Mouse (Mus musculus) embryonic facial prominence, embryonic 15.5 days (tissue): ENCODE results near the gene Pop4. TPM values are rescaled to one million over a fixed set of nuclear protein-coding genes. Genes with fewer than 3 reads are reported as not detected.
"Not testable (repeated sequence)": the region's sequence is repeated elsewhere in the genome, so short reads cannot be mapped to it uniquely, and the experiment has no call there.

Source experiments
- ATAC-seq: fragments of 200-750 bp; cut with Nextera tagmentation; 2 replicates; pipeline ENCODE4 v1.8.0; 2017; ENCODE audit warnings: low read depth, moderate TSS enrichment; ENCODE audit not compliant: insufficient number of reproducible peaks, low FRiP score, low TSS enrichment
- H3K27ac ChIP-seq: fragments of 300-500 bp; sonication (generic); replicated peaks from 2 replicates; pipeline ENCODE4 v1.5.1; 2015; ENCODE audit warnings: mild to moderate bottlenecking, inconsistent platforms
- H3K27me3 ChIP-seq: fragments of 300-500 bp; sonication (generic); 2 replicates; pipeline ENCODE4 v1.6.1; 2015; ENCODE audit warnings: inconsistent platforms
- H3K36me3 ChIP-seq: fragments of 300-500 bp; sonication (generic); 2 replicates; pipeline ENCODE4 v1.6.1; 2015; ENCODE audit warnings: mild to moderate bottlenecking, inconsistent platforms
- H3K4me1 ChIP-seq: fragments of 300-500 bp; sonication (generic); 2 replicates; pipeline ENCODE4 v1.6.1; 2015; ENCODE audit warnings: inconsistent platforms
- H3K4me2 ChIP-seq: fragments of 300-500 bp; sonication (generic); replicated peaks from 2 replicates; pipeline ENCODE4 v1.6.1; 2015; ENCODE audit warnings: mild to moderate bottlenecking, inconsistent platforms
- H3K4me3 ChIP-seq: fragments of 300-500 bp; sonication (generic); replicated peaks from 2 replicates; pipeline ENCODE4 v1.5.1; 2015; ENCODE audit warnings: mild to moderate bottlenecking, inconsistent platforms
- H3K9ac ChIP-seq: fragments of 300-500 bp; sonication (generic); 2 replicates; pipeline ENCODE4 v1.6.1; 2015; ENCODE audit warnings: inconsistent platforms
- H3K9me3 ChIP-seq: fragments of 300-500 bp; sonication (generic); replicated peaks from 2 replicates; pipeline ENCODE4 v1.6.1; 2016; ENCODE audit warnings: inconsistent platforms
- WGBS: fragments of 180-500 bp; shearing (Covaris S2); methylation state at CpG from one replicate; pipeline ENCODE4 v1.1.7; 2015; 5-methylcytosine and 5-hydroxymethylcytosine counted together
- polyA plus RNA-seq: library from polyadenylated mRNA; unstranded; fragments of >200 nt; fragmentation: Nextera tagmentation; extraction: Ambion mirVana; gene quantifications from 2 replicates; pipeline ENCODE4 v1.2.1, GENCODE M21; 2015

Gene Pop4
- 51.3 and 56.1 TPM in 2 replicates for polyA plus RNA-seq

DNA sequence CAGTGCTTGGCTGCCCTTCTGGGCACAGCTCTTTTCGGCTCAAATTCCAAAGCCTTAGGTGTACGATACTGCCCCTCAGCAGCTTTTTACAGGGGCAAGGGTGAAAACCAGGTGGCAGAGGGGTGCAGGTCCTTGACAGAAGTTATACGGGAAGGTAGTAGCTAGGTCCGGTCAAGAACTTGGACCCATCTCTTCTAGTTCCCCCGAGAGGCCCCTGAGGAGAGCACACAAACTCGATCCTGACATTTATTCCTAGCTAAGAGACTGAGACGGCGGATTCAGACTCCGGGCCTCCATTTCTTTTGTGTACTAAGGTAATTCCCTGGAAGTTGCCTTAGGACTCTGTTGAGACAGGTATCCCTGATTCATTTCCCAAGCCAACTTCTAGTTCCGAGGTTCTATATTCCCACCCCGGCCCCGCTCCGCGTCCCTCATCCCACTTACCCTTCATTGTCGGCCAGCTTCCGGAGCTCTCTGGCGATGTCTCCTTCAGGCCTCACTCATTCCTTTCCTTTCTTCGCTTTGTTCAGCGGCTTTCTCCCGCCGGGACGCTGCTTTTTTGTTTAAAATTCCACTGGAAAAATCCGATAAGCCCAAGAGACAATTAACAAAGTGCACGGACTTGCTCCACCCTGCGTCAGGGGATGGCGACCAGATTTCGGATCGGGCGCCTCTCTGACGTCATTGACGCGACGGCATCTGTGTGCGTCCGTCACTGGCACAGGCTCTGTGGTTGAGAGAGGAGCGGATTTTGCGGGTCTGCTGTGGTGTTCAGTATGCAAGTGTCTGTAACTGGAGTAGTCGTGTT lies at the start of gene Pop4:
TSS of gene Pop4 (minus strand) at position 721 of the 808 bp plus-strand sequence.
- 0% methylated on average over 38 of the region's 38 CpGs for WGBS
- H3K9me3 ChIP-seq: no peaks in the 10 kb centered on the region

DNA sequence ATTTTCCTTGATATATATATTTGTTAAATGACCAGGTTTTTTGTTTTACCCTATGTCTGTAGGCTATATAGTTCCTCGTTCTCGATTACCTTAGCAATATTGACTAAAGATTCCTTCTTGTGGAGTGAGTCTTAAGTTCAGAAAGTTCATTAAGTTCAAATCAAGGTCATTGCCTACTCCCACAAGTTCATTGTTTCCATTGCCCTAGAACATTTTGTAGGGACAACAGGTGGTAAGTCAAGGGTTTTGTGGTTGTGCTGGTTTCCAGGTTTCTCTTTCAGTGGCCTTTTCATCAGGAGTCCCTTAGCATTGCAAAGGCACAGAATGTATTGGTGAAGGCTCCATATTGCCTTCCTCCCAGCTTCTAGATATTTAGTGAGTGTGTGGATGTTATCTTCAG lies 49.4 kb upstream of the Pop4 start:
- Histone ChIP-seq H3K27me3 (no peaks in the 10 kb centered on the region), H3K27ac (no peak overlapping the region), H3K4me2 (no peak overlapping the region), H3K9ac (no peak overlapping the region), H3K4me3 (no peak overlapping the region), H3K4me1 (no peaks in the 10 kb centered on the region), H3K36me3 (no peaks in the 10 kb centered on the region), H3K9me3 (no peaks in the 10 kb centered on the region)
- no peak for ATAC-seq
- WGBS: 77% methylated on average over 2 of the region's 2 CpGs

More for the DNA sequence above, at the start of gene Pop4:
- Histone ChIP-seq H3K9ac (peak within 1 kb of the TSS; percentile 76), H3K4me3 (peak within 1 kb of the TSS; percentile 84), H3K27me3 (no peaks in the 10 kb centered on the region), H3K4me2 (peak within 1 kb of the TSS; percentile 75), H3K27ac (peak within 1 kb of the TSS; percentile 83), H3K4me1 (peaks cover 13% of the 10 kb centered on the region), H3K36me3 (peaks cover 28% of the 10 kb centered on the region)
- peak; percentile 90 for ATAC-seq

DNA sequence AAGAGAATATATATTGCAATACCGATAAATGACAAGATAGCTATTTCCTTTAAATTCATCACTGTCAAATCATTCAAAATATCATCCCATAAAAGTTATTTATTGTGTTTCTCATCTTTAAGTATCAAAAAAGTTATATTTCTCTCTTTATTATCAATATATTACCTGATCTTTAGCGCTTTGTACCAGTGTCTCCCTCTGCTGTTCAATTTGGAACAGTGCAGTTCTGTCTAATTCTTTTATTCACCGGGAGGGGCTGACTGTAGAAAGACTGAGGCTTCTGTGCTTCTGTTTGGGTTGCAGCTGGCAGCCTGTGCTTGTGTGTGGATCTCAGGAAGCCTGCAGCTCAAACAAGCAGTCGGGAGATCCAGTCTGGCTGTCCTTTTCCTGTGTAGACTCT lies 11.0 kb upstream of the Pop4 start:
- not testable (repeated sequence) for H3K4me3 ChIP-seq, H3K9ac ChIP-seq, H3K4me2 ChIP-seq, H3K36me3 ChIP-seq, H3K27me3 ChIP-seq, H3K27ac ChIP-seq, ATAC-seq, H3K9me3 ChIP-seq, H3K4me1 ChIP-seq
- 26% methylated on average over 4 of the region's 4 CpGs for WGBS

DNA sequence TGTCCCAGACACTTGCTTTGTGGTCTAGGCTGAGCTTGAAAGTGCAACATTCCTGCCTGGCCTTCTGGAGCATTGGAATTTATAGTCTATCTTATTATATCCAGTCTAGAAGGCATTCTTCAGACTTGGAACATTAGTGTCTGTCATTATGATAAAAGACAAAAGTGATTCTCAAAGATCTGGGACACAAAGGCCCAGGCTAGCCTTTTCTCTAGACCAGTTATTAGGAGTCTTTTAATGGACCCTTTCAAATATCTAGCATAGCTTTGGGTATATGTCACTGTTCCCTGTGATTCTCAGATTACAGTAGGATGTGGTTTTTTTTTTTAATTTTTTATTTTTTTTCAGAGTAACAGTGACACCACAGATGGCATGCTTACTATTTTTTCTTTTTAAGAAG lies 1.3 kb upstream of the Pop4 start:
- H3K4me3 ChIP-seq: no peak overlapping the region
- peaks cover 11% of the 10 kb centered on the region for H3K36me3 ChIP-seq
- H3K27me3 ChIP-seq: no peaks in the 10 kb centered on the region
- peaks cover 13% of the 10 kb centered on the region for H3K4me1 ChIP-seq
- H3K27ac ChIP-seq: no peak overlapping the region
- no peak overlapping the region for H3K4me2 ChIP-seq
- ATAC-seq: no peak
- H3K9me3 ChIP-seq: no peaks in the 10 kb centered on the region
- no peak overlapping the region for H3K9ac ChIP-seq

DNA sequence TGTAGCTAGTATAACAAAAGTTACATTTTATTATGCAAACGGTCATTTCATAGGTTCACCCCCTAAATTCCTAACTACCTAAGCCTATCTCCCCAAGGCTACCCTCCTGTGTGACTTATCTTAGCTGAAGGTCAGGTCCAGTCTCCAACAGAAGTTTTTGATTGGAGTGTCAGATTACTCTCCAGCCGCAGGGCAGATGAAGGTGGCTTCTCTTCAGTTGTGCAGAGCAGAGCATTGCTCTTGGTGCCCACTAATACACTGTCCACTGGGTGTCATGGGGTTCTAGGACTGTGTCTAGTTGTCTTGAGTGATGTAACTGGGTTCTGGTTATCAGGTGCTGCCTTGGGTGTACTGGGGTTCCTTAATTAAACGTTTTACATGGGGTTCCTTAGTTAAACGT lies 636 bp upstream of the Pop4 start:
- Histone ChIP-seq H3K36me3 (peaks cover 18% of the 10 kb centered on the region), H3K27ac (no peak overlapping the region), H3K4me3 (peak overlapping the region; percentile 84), H3K9ac (peak overlapping the region; percentile 76; the same call in 1 of the 2 replicates), H3K9me3 (no peaks in the 10 kb centered on the region), H3K4me2 (peak overlapping the region; percentile 75), H3K27me3 (no peaks in the 10 kb centered on the region), H3K4me1 (peaks cover 13% of the 10 kb centered on the region)
- no peak for ATAC-seq
- 8% methylated on average over 4 of the region's 4 CpGs for WGBS

DNA sequence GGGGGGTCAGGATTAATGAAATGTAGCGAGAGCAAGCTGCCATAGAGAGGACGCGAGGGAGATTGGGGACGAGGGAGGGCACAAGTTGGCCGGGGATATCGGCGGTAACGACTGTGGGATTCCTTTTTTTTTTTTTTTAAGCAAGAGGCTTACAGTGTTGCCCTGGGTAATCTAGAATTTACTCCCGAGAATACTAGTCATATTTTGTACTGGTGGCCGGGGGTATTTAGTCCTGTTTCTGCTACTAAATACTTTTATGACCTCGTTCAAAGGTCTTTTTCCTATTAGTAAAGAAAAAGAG lies 238 bp upstream of the Pop4 start:
- Histone ChIP-seq H3K4me2 (peak overlapping the region; percentile 75), H3K36me3 (peaks cover 22% of the 10 kb centered on the region), H3K4me3 (peak overlapping the region; percentile 84), H3K27me3 (no peaks in the 10 kb centered on the region), H3K27ac (peak overlapping the region; percentile 83), H3K4me1 (peaks cover 13% of the 10 kb centered on the region), H3K9ac (peak overlapping the region; percentile 76), H3K9me3 (no peaks in the 10 kb centered on the region)
- no peak for ATAC-seq
- under 1% methylated on average over 11 of the region's 11 CpGs for WGBS

DNA sequence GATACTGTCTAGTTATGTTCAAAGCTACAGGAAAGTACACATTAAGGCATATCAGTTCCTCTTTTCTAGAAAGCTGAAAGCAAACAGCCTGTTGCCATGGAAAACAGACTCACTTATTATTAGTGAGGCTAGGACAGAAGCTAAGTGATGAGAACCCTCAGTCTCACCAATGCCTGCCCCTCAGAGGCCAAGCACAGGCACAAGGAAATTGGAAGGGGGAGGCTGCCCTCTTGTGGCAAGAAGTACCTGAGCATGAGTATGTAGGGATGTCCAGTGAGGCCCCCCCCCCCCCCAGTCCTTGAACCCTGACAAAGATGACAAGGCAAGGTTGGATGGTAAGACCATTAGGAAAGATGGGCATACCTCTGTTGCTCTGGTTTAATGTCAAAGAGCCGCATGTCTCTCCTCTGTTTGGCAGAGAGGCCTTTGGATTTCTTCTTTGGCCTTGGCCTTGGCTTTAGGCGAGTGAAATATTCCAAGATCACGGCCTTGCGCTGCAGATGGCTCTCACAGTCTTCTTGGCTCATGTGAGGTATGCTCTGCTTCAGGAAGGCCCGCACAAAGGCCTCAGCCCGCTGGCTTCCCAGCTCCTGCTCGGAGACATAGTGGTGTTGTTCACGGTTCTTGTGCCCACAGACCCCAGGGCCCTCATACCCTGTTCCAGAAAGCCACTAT lies 4.1 kb downstream of the Pop4 start:
- 89% methylated on average over 8 of the region's 8 CpGs for WGBS
- Histone ChIP-seq H3K27me3 (no peaks in the 10 kb centered on the region), H3K36me3 (peaks cover 65% of the 10 kb centered on the region), H3K4me2 (no peak overlapping the region), H3K9me3 (no peaks in the 10 kb centered on the region), H3K4me1 (peaks cover 13% of the 10 kb centered on the region), H3K27ac (no peak overlapping the region), H3K9ac (no peak overlapping the region), H3K4me3 (no peak overlapping the region)
- ATAC-seq: no peak

DNA sequence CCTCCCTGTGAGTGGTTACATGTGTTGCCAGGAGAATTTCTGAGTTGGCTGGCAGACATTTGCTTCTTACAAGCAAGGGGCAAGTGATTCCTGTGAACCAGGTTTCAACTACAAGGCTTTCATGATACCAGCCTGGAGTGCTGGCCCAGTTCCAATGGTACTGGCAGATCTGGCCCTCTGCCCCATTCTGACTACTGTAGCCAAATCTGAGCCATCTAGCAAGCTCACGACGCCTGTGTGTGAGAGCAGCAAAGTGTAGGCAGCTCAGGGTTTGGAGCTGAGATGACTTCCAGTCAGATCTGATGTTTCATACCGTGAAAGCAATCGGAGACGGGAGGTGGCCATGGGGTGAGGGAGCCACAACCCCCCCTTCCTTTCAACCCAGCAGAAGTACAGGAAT lies 8.8 kb downstream of the Pop4 start:
- no peak for ATAC-seq
- WGBS: 85% methylated on average over 5 of the region's 5 CpGs
- Histone ChIP-seq H3K4me2 (no peak overlapping the region), H3K36me3 (peaks cover 64% of the 10 kb centered on the region), H3K27ac (no peak overlapping the region), H3K9ac (no peak overlapping the region), H3K27me3 (no peaks in the 10 kb centered on the region), H3K4me1 (no peaks in the 10 kb centered on the region), H3K9me3 (no peaks in the 10 kb centered on the region), H3K4me3 (no peak overlapping the region)

DNA sequence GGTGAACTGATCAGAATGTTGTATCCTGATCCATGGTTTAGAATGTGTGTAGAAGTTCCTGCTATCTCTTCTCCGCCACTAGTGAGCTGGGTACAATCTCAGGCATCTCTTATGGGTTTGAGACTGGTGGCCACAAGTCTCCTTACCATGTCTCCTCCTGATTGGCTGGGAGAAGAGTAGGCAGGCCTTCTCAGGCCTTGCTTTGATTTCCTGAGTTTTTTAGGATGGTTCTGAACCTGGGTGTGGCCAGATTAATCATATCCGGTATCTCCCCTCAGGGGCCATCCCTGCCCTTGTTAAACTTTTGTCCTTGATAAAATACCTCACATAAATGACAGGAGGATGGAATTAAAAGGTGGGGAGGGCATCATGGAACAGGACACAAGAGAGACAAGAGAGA lies 11.6 kb downstream of the Pop4 start:
- Histone ChIP-seq H3K4me1 (no peaks in the 10 kb centered on the region), H3K9me3 (no peaks in the 10 kb centered on the region), H3K9ac (no peak overlapping the region), H3K36me3 (peaks cover 37% of the 10 kb centered on the region), H3K27me3 (no peaks in the 10 kb centered on the region), H3K27ac (no peak overlapping the region), H3K4me3 (no peak overlapping the region), H3K4me2 (no peak overlapping the region)
- no peak for ATAC-seq
- WGBS: 86% methylated on average over 2 of the region's 2 CpGs

DNA sequence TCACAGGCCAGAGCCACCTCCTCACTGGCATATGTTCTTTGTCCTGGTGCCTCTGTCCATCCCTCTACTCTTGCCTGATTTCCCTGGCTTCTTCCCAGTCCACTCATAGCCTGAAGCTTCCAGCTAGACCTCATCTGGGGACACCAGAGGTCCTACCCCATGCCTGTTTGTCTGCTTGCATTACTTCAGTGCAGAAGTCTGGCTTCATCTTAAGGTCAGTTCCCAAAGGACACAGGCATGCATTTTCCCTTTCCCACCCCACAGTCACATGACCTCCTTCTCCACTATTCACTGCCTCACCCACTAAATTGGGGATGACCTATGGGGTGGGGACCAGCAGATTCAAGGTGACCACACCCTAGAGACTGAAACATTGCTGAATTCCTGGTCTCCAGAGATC lies 17.8 kb downstream of the Pop4 start:
- no peak for ATAC-seq
- H3K4me1 ChIP-seq: no peaks in the 10 kb centered on the region
- H3K36me3 ChIP-seq: no peaks in the 10 kb centered on the region
- no peak overlapping the region for H3K27ac ChIP-seq
- H3K27me3 ChIP-seq: no peaks in the 10 kb centered on the region
- no peak overlapping the region for H3K9ac ChIP-seq
- H3K4me3 ChIP-seq: no peak overlapping the region
- no peaks in the 10 kb centered on the region for H3K9me3 ChIP-seq
- H3K4me2 ChIP-seq: no peak overlapping the region

DNA sequence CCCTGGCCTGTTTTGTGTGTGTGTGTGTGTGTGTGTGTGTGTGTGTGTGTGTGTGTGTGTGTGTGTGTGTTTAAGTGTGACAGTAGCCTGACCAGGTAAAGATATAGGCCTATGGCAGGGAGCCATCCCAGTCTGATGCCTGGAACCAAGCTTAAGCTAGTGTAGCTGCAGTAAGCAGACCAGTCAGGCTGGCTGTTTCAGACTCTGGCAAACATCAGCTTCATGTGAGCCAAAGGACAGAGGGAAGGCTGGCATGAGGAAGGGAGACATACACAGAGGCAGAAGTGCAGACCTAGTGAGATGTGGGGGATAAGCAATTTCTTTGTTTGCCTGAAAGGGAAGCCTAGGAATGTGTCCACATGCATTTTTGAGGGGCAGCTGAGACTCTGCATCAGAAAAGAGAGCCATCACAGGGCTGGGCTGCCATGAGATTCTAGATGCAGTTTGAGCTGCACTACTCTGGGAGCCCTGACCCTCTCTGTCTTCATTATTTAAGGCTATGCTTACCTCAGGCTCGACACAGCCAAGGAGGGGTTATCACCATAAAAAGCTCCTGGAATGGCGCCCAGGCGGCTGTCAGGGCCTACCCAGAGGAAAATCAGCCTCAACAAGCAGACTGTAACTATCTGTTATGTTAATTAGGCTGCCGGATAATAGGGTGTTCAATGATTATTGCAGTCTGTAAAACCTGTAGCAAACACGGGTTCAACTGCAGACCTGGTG lies 19.6 kb downstream of the Pop4 start:
- no peak overlapping the region for H3K4me3 ChIP-seq
- H3K9me3 ChIP-seq: no peaks in the 10 kb centered on the region
- H3K4me1 ChIP-seq: no peaks in the 10 kb centered on the region
- no peak overlapping the region for H3K4me2 ChIP-seq
- H3K27ac ChIP-seq: no peak overlapping the region
- WGBS: 57% methylated on average over 5 of the region's 5 CpGs
- H3K27me3 ChIP-seq: no peaks in the 10 kb centered on the region
- H3K9ac ChIP-seq: no peak overlapping the region
- no peaks in the 10 kb centered on the region for H3K36me3 ChIP-seq
- no peak for ATAC-seq
